Comparison of ENCODE assay signal across 8 mouse cellular contexts in the genomic region with DNA sequence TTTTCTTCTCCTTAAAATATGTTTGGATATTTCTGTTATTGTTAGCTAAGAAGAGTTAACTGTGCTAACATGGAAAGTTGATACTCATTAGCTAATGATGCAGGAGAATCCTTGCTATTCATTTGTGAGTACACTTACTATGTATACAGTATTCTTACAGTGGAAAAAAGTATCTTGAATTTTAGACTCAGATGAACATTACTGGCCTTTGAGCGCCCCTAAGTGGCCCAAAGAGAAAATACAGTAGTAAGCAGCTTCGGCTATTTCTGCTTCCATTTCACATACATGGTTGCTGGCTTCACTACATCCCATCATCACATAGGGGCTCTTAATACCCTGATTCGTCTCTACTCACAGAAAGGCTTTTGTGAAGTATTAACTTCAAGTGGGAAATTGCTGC.
DNase-seq lines count a peak whose midpoint lies in the region; ATAC-seq and TF ChIP-seq lines count a peak whose summit lies in the region.

No protein-coding gene starts in this region.

- no peak for TF ChIP-seq POLR2A in brain, embryonic 14.5 days (IDR thresholded peaks at IDR 0.05; ENCODE audit: borderline replicate concordance, extremely low read depth, insufficient read depth, insufficient read length, poor library complexity, severe bottlenecking)

- H3K27ac ChIP-seq in ES-E14 (ENCODE audit: insufficient read depth, low read depth, low read length, poor library complexity, severe bottlenecking): no peak overlapping the region

- intact Hi-C loops in heart, postnatal 25 days (cut with DNase I): loop anchor here (10.0 kb wide), 3 partner anchors 102 to 1692 kb away; no protein-coding TSS in a partner anchor

- in situ Hi-C loops in ES-E14 (cut with MboI; ENCODE audit: low sequenced_read_pairs in 2 of 2, unreplicated experiment in 2 of 2): loop anchor here in 1 of 2 experiments (25.0 kb wide), 2 partner anchors 201 to 1124 kb away; partner anchors contain the start of gene 5730480H06Rik

- H3K9me3 ChIP-seq in ES-E14 (ENCODE audit: control insufficient read depth, insufficient read depth, low read depth, low read length): no peaks in the 10 kb centered on the region

- no peak overlapping the region for H3K9ac ChIP-seq in ES-E14 (ENCODE audit: insufficient read depth, low read depth, low read length, poor library complexity, severe bottlenecking)

- no peaks in the 10 kb centered on the region for H3K4me1 ChIP-seq in ES-E14 (ENCODE audit: control insufficient read depth in 2 of 2, insufficient read depth in 2 of 2, low read length in 2 of 2, poor library complexity in 1 of 2)

- no peak for ATAC-seq in monocyte, adult 5-6 weeks (replicated peaks; ENCODE audit: insufficient number of reproducible peaks, low FRiP score, low TSS enrichment, poor library complexity, severe bottlenecking)

- no peak overlapping the region for H3K4me3 ChIP-seq in ES-E14 (ENCODE audit: insufficient read depth in 1 of 2, low read depth in 1 of 2, low read length in 2 of 2, poor library complexity in 1 of 2, severe bottlenecking in 1 of 2)

- TF ChIP-seq CTCF in brain, embryonic 14.5 days (IDR thresholded peaks at IDR 0.05; ENCODE audit: borderline replicate concordance, extremely low read depth, insufficient read depth, insufficient read length): peak; percentile 51; the same call in 1 of the 2 replicates

- peak; percentile 37 for DNase-seq in heart, postnatal 4 days
- no peak for DNase-seq in heart, postnatal 25 days (ENCODE audit: low spot score)
- no peak for DNase-seq in ES-E14 (ENCODE audit: low read depth, low spot score)
- peak; percentile 86 for DNase-seq in brain, embryonic 14.5 days (ENCODE audit: low read depth)
- DNase-seq in kidney, postnatal 36 days: peak; percentile 6 to 55
- peak; percentile 11 for DNase-seq in retina, adult 2 months (ENCODE audit: low read depth, low spot score)
- DNase-seq in gastrocnemius, postnatal 4 days (ENCODE audit: low spot score in 2 of 2): no peak

- H3K36me3 ChIP-seq in ES-E14 (ENCODE audit: control insufficient read depth, insufficient read depth, low read length, poor library complexity, severe bottlenecking): no peaks in the 10 kb centered on the region

TF ChIP-seq in ES-E14, 5 proteins besides CTCF, POLR2A, EP300 and RAD21:
- TF ChIP-seq MAFK (IDR thresholded peaks at IDR 0.05; ENCODE audit: insufficient read depth, low read depth, low read length) (no peak), ZC3H11A (IDR thresholded peaks at IDR 0.05; ENCODE audit: borderline replicate concordance, low read depth, low read length) (peak; percentile 34; the same call in 1 of the 2 replicates)
TF ChIP-seq in ES-E14: peak in this region for 1.

Comparison
In these comparisons a context has a peak if more than half of its experiments do, and no peak if none do; other contexts are left out.
1. DNase-seq: peak in heart, postnatal 4 days (single experiment), brain, embryonic 14.5 days (single experiment), kidney, postnatal 36 days (2 of 2) and retina, adult 2 months (single experiment); none in heart, postnatal 25 days (single experiment), ES-E14 (single experiment) and gastrocnemius, postnatal 4 days (0 of 2).